Mouse (Mus musculus) myocyte (in vitro differentiated cells): Measurements from ENCODE around the gene Mxi1.

Source experiments
- E2F4 ChIP-seq: IDR thresholded peaks from one replicate; pipeline ENCODE4 v1.6.1; 2011; ENCODE audit warnings: mild to moderate bottlenecking, control low read depth, moderate library complexity; ENCODE audit not compliant: insufficient read depth
- MAX ChIP-seq: IDR thresholded peaks from one replicate; pipeline ENCODE4 v1.6.1; 2011; ENCODE audit warnings: low read depth, mild to moderate bottlenecking, control low read depth
- MYOD1 ChIP-seq, 3 experiments: IDR thresholded peaks; one replicate each; pipeline ENCODE4 v1.6.1; 2011; ENCODE audit warnings: control low read depth in 2 of 3, low read depth in 2 of 3, mild to moderate bottlenecking in 2 of 3, moderate library complexity in 1 of 3; ENCODE audit not compliant: insufficient read length in 2 of 3, control insufficient read depth in 1 of 3
- MYOG ChIP-seq, 3 experiments: IDR thresholded peaks; one replicate each; pipeline ENCODE4 v1.6.1; 2011; ENCODE audit warnings: control low read depth in 2 of 3, low read depth in 2 of 3, mild to moderate bottlenecking in 2 of 3; ENCODE audit not compliant: insufficient read length in 2 of 3, control insufficient read depth in 1 of 3, insufficient read depth in 1 of 3
- POLR2A ChIP-seq: IDR thresholded peaks from one replicate; pipeline ENCODE4 v1.6.1; 2011; ENCODE audit warnings: low read depth, mild to moderate bottlenecking, control low read depth, moderate library complexity; ENCODE audit not compliant: insufficient read length
- POLR2AphosphoS2 ChIP-seq: IDR thresholded peaks from one replicate; pipeline ENCODE4 v1.6.1; 2011; ENCODE audit warnings: low read depth, control low read depth; ENCODE audit not compliant: insufficient read length
- REST ChIP-seq: IDR thresholded peaks from one replicate; pipeline ENCODE4 v1.6.1; 2011; ENCODE audit warnings: mild to moderate bottlenecking, control low read depth, moderate library complexity; ENCODE audit not compliant: insufficient read depth, insufficient read length
- SRF ChIP-seq: IDR thresholded peaks from one replicate; pipeline ENCODE4 v1.6.1; 2011; ENCODE audit warnings: low read depth; ENCODE audit not compliant: control insufficient read depth, insufficient read length
- TCF12 ChIP-seq: IDR thresholded peaks from one replicate; pipeline ENCODE4 v1.6.1; 2011; ENCODE audit warnings: mild to moderate bottlenecking, control low read depth; ENCODE audit not compliant: poor library complexity, insufficient read depth, severe bottlenecking
- TCF3 ChIP-seq: IDR thresholded peaks from one replicate; pipeline ENCODE4 v1.6.1; 2011; ENCODE audit warnings: low read depth, control low read depth; ENCODE audit not compliant: insufficient read length
- USF1 ChIP-seq: IDR thresholded peaks from one replicate; pipeline ENCODE4 v1.6.1; 2011; ENCODE audit warnings: low read depth, mild to moderate bottlenecking, control low read depth, moderate library complexity

GRCm38 (mm10) chr19:53370233-53370632 lies 59.9 kb downstream of the Mxi1 start:
- TF ChIP-seq POLR2A (no peak), USF1 (no peak), E2F4 (no peak), SRF (no peak), REST (no peak), MYOD1 (IDR thresholded peaks at IDR 0.05; ENCODE audit: control insufficient read depth in 1 of 3, insufficient read length in 2 of 3, low read depth in 2 of 3) (no peak), POLR2AphosphoS2 (no peak), TCF12 (no peak), MAX (no peak), TCF3 (no peak), MYOG (IDR thresholded peaks at IDR 0.05; ENCODE audit: control insufficient read depth in 1 of 3, insufficient read depth in 1 of 3, insufficient read length in 2 of 3, low read depth in 2 of 3) (no peak)
